Mouse (Mus musculus) embryonic facial prominence, embryonic 10.5 days (tissue): ENCODE data around the gene Olfr558. TPM values are rescaled to one million over a fixed set of nuclear protein-coding genes. Genes with fewer than 3 reads are reported as not detected.

Source experiments
- DNase-seq: peaks from one replicate; pipeline ENCODE4 v3.0.0-alpha.2; 2017; ENCODE audit warnings: low spot score
- H3K27ac ChIP-seq: fragments of 300-500 bp; sonication (generic); replicated peaks from 2 replicates; pipeline ENCODE4 v1.5.1; 2016; ENCODE audit warnings: mild to moderate bottlenecking
- H3K27me3 ChIP-seq: fragments of 300-500 bp; sonication (generic); replicated peaks from 2 replicates; pipeline ENCODE4 v1.6.1; 2016; ENCODE audit warnings: low read depth, mild to moderate bottlenecking; ENCODE audit not compliant: poor library complexity, severe bottlenecking
- H3K36me3 ChIP-seq: fragments of 300-500 bp; sonication (generic); replicated peaks from 2 replicates; pipeline ENCODE4 v1.6.1; 2016; ENCODE audit warnings: mild to moderate bottlenecking, moderate library complexity
- H3K4me1 ChIP-seq: fragments of 300-500 bp; sonication (generic); 2 replicates; pipeline ENCODE4 v1.6.1; 2016
- H3K4me3 ChIP-seq: fragments of 300-500 bp; sonication (generic); 2 replicates; pipeline ENCODE4 v1.5.1; 2016; ENCODE audit warnings: mild to moderate bottlenecking, moderate library complexity
- H3K9me3 ChIP-seq: fragments of 300-500 bp; sonication (generic); 2 replicates; pipeline ENCODE4 v1.6.1; 2016; ENCODE audit warnings: mild to moderate bottlenecking
- WGBS: fragments of 180-500 bp; shearing (Covaris S2); methylation state at CpG from one replicate; pipeline ENCODE4 v1.1.7; 2016; 5-methylcytosine and 5-hydroxymethylcytosine counted together
- polyA plus RNA-seq: library from polyadenylated mRNA; unstranded; fragments of >200 nt; fragmentation: Nextera tagmentation; extraction: Ambion mirVana; gene quantifications from 2 replicates; pipeline ENCODE4 v1.2.1, GENCODE M21; 2016

Olfr558 gene
- 0.09 TPM in 1 of 2 replicates, not detected in the other for polyA plus RNA-seq

DNA sequence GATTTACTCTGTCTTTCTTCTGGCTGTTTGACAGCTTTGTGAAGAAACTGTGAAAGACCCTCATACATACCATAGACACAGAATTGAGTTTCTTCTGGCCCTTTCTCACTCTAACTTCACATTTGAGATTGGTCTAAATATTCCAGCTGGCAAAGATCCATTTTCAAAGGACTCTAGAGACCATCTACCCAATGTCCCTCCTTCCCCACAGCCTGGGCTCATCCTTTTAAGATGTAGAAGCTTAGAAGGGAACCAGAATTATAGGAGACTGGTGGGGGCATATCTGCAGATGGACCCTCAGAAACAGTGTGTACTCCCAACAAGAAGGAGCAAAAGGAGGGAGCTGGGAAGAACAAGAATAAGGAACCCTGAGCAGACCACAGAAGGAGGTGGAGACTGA lies at the start of gene Olfr558:
Gene Olfr558 (plus strand): TSS at position 301 of the 400 bp plus-strand sequence.
- DNase-seq = no peak
- Histone ChIP-seq H3K36me3 (no peaks in the 10 kb centered on the region), H3K27ac (no peak within 1 kb of the TSS), H3K9me3 (no peaks in the 10 kb centered on the region), H3K4me3 (no peak within 1 kb of the TSS), H3K4me1 (no peaks in the 10 kb centered on the region), H3K27me3 (no peaks in the 10 kb centered on the region)

DNA sequence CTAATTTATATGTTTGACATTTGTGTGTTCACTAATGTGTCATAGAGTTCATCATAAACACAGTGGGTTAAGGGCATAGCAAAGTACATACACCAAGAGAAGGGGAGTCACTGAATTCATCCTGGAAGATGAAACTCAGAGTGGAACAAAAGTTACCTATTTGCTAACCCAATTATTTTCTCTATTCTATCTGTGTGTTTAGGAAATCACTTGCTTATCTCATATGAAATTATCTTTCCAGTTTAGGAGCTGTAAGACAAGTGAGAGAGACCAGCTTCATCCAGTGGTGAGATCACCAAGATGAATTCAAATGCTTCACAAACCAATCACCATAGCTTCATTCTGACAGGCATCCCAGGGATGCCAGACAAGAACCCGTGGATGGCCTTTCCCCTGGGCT lies 43.5 kb upstream of the Olfr558 start, which contains the start of gene Olfr555:
Gene Olfr555 (plus strand): TSS at position 301 of the 400 bp plus-strand sequence.
- 84% methylated on average over 1 of the region's 1 CpGs for WGBS

DNA sequence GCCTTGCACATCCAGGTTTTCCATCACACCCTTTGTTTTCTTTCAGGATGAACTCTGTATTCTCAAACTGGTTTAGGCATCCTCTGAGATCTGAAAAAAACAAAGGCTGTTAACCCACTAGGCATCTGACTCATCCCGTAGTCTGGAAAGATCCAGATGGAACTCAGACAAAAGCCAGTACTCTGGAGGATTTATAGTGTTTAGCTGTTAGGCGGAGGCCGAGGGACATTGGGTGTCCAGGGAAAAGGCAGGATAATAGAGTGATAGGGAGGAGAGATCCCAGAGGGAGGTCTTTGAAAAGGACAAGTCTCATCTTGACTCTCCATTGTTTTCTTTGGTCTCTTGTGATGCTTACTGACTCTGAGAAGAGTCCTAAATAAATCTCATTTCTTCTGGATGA lies 37.4 kb upstream of the Olfr558 start, which contains the start of gene Olfr556:
Gene Olfr556 (plus strand): TSS at position 301 of the 400 bp plus-strand sequence.
- Histone ChIP-seq H3K36me3 (no peaks in the 10 kb centered on the region), H3K27me3 (no peaks in the 10 kb centered on the region), H3K27ac (no peak within 1 kb of the TSS), H3K4me3 (no peak within 1 kb of the TSS), H3K4me1 (no peaks in the 10 kb centered on the region), H3K9me3 (no peaks in the 10 kb centered on the region)
- DNase-seq = no peak
- WGBS = 63% methylated on average over 3 of the region's 3 CpGs

More for the DNA sequence above, 43.5 kb upstream of the Olfr558 start, which contains the start of gene Olfr555:
- no peak within 1 kb of the TSS for H3K4me3 ChIP-seq
- H3K27ac ChIP-seq = no peak within 1 kb of the TSS
- DNase-seq = no peak
- no peaks in the 10 kb centered on the region for H3K9me3 ChIP-seq
- no peaks in the 10 kb centered on the region for H3K4me1 ChIP-seq
- H3K27me3 ChIP-seq = no peaks in the 10 kb centered on the region
- H3K36me3 ChIP-seq = no peaks in the 10 kb centered on the region

DNA sequence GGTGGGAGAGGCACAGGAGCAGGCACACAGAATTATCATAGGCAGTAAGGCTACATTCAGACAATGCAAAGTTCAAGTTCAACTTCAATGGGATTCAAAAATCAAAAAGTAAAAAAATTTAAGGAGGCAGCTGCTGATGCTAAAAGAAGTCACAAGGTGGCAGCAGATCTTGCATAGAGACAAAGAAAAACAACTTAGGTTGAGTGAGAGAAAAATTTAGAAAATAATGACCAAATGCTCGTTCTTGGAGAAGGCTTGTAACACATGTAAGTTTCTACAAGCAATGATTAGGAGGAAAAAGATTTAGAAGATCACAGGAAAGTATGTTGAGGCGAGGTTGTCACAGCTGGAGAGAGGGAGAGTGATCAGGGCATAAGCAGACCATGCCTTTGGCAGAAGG lies 36.6 kb upstream of the Olfr558 start:
- no peak overlapping the region for H3K4me3 ChIP-seq
- no peak overlapping the region for H3K27ac ChIP-seq
- no peaks in the 10 kb centered on the region for H3K4me1 ChIP-seq
- H3K36me3 ChIP-seq = no peaks in the 10 kb centered on the region
- no peaks in the 10 kb centered on the region for H3K9me3 ChIP-seq
- DNase-seq = no peak
- no peaks in the 10 kb centered on the region for H3K27me3 ChIP-seq
- 47% methylated on average over 2 of the region's 2 CpGs for WGBS

DNA sequence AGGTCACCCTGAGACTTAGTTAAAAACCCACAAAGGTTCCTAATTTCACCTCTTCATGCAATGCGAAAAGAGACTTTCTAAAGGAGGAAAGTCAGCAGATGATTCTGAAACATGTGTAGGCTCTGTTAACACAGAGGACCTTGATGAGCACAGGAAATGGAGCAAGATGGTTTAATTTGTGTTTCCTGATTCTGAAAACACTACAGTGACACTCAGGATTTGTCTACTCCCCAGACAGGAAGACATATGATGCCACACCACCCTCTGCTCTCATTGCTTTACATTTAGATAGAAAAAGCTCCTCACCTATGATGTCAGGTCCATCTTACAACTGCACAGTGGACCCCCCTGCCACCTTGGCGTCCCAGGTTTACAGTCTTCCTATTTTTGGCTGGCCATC lies 25.8 kb upstream of the Olfr558 start:
- no peak overlapping the region for H3K27ac ChIP-seq
- peaks cover 5% of the 10 kb centered on the region; the same call in 1 of the 2 replicates for H3K36me3 ChIP-seq
- no peak for DNase-seq
- H3K4me3 ChIP-seq = no peak overlapping the region
- no peaks in the 10 kb centered on the region for H3K27me3 ChIP-seq
- WGBS = 88% methylated on average over 2 of the region's 2 CpGs
- no peaks in the 10 kb centered on the region for H3K4me1 ChIP-seq
- H3K9me3 ChIP-seq = no peaks in the 10 kb centered on the region

DNA sequence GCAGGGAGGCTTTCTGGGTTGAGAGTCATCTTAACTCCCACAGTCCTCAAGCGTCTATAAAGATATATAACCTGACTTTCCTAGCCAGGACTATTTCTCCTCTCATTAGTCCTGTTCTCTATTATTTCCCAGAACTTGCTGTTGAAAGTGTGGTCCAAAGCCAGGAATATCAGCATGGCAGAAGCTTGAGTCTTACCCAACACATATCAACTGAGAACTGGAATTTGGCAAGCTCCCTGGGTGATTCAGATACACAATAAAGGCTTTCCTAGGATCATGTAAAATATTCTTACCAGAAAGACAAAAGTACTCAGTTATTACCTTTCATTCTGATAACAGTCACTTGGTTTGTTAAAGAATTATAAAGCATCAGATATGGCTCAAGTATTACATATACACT lies 20.1 kb upstream of the Olfr558 start:
- no peaks in the 10 kb centered on the region for H3K9me3 ChIP-seq
- peaks cover 5% of the 10 kb centered on the region; the same call in 1 of the 2 replicates for H3K36me3 ChIP-seq
- 90% methylated on average over 1 of the region's 1 CpGs for WGBS
- H3K4me3 ChIP-seq = no peak overlapping the region
- no peak overlapping the region for H3K27ac ChIP-seq
- H3K27me3 ChIP-seq = no peaks in the 10 kb centered on the region
- DNase-seq = no peak
- peaks cover 5% of the 10 kb centered on the region; the same call in 1 of the 2 replicates for H3K4me1 ChIP-seq

DNA sequence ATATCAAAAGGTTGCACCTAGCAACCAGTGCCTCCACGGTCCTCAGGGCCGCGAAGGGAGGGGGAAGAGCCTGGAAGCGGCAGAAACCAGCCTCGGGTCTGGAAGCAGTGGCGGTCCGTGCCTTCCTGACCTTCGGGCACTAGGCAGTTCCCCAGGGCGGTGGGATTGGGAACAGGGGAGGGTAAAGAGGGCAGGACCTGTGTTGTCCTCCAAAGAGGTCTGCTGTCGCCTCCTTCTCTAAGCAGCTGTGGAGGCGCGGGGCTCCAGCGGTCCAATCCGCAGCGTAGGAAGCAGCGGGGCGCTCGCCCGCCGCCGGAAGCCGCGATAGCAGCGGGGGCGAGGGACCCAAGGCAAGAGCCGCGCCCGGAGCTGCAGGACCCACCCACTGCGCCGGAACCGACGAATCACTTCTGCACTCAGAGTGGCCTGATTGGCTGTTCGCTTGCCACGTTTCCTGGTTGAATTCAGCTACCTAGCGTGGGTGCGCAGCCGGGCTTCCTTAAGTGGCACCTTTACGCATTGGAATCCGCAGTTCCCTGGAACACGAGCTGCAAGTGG lies 15.0 kb upstream of the Olfr558 start, which contains the start of gene Trim68:
Gene Trim68 (minus strand): TSS at position 384 of the 558 bp plus-strand sequence.
- no peaks in the 10 kb centered on the region for H3K36me3 ChIP-seq
- no peaks in the 10 kb centered on the region for H3K27me3 ChIP-seq
- H3K4me1 ChIP-seq = peaks cover 8% of the 10 kb centered on the region
- H3K9me3 ChIP-seq = no peaks in the 10 kb centered on the region
- peak; percentile 95 for DNase-seq
- peak within 1 kb of the TSS; percentile 72 for H3K4me3 ChIP-seq
- WGBS = under 1% methylated on average over 40 of the region's 40 CpGs
- peak within 1 kb of the TSS; percentile 89 for H3K27ac ChIP-seq

DNA sequence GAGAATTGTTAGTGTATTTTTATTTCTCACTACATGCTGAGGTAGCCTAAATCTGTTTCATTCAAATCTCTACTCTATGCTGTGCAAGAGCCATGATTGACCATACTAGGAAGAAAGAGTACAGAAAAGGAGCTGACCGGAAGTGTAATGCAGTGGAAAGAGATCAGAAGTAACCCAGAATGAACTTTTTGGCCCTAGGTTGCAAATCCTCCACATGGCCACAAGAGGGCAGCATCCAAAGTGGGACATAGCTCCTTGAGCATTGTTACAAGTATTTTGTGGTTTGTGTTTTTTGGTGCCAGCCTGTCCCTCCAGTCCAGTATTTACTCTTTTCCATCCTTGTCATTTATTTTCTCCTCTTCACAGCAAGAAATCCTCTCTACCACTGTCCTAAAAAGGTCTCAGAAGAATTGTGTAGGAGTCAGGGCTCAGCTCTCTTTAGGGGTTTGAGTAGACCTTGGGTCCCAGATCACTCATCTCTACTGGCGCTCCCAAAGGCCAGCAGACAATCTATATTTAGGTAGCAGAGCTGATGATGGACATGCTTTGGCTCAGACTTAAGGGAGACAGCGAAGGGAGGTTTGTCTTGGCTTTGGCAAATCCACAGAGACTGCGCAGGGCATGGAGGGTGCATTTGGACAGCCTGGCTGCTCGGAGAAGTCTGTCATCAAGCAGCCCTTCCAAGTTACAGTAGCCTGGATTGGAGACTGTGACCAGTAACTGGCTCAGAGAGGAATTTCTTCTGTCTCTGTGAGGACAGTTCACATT lies 6.5 kb upstream of the Olfr558 start, which contains the start of gene Olfr557:
Gene Olfr557 (plus strand): TSS at position 553 of the 768 bp plus-strand sequence.
- H3K27me3 ChIP-seq = no peaks in the 10 kb centered on the region
- 79% methylated on average over 5 of the region's 5 CpGs for WGBS
- no peak within 1 kb of the TSS for H3K4me3 ChIP-seq
- no peaks in the 10 kb centered on the region for H3K9me3 ChIP-seq
- peak; percentile 39 for DNase-seq
- no peaks in the 10 kb centered on the region for H3K36me3 ChIP-seq
- H3K4me1 ChIP-seq = no peaks in the 10 kb centered on the region
- H3K27ac ChIP-seq = no peak within 1 kb of the TSS

DNA sequence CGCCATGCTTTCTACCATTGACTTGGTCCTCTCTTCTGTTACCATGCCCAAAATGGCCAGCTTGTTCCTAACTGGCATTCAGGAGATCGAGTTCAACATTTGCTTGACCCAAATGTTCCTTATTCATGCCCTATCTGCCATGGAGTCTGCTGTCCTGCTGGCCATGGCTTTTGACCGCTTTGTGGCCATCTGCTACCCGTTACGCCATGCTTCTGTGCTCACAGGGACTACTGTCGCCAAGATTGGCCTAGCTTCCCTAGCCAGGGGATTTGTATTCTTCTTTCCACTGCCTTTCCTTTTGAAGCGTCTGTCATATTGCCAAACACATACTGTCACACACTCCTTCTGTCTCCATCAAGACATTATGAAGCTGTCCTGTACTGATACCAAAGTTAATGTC lies 3.6 kb upstream of the Olfr558 start:
- Histone ChIP-seq H3K9me3 (no peaks in the 10 kb centered on the region), H3K4me3 (no peak overlapping the region), H3K36me3 (no peaks in the 10 kb centered on the region), H3K4me1 (no peaks in the 10 kb centered on the region), H3K27ac (no peak overlapping the region), H3K27me3 (no peaks in the 10 kb centered on the region)
- WGBS = 89% methylated on average over 7 of the region's 7 CpGs
- no peak for DNase-seq

DNA sequence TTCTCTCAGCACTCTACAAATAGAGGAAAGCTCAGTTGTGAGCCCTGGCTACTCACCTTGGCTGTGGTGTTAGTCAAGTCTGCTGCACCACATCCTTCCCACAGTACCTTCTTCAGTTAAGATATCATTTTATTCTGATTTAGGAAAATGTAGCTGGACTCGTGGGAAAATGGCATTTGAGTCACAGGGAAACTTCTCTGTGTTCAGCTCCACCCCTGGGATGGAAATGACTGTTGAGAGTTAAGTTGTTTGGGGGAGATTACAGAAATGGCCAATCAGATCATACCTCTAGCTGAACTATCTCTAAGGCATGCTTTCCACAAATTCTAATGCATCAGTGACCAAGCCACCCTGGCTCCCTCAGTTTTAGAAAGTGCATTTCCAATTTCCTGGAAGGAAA lies 17.0 kb downstream of the Olfr558 start, which contains the start of gene Olfr33:
Gene Olfr33 (minus strand): TSS at position 101 of the 400 bp plus-strand sequence.
- H3K4me3 ChIP-seq = no peak within 1 kb of the TSS
- no peak for DNase-seq

DNA sequence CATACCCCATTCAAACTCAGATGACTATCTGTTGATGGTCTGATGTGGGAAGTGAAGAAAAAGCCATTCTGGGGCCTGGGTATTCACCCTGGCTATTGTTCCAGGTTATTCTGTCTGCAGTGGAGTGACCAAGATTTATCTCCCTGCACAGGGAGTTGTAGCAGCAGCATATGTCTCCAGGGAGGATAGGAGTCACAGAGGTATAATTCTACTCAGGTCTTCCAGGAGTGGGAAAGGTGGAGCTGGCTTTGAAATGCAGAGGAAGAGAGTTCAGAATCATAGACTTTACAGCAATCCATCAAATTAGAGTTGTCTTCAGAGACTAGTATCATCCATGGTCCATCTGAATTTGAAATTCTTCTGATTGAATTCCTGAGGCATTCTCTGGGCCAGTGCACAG lies 25.4 kb downstream of the Olfr558 start, which contains the start of gene Olfr559:
Gene Olfr559 (minus strand): TSS at position 101 of the 400 bp plus-strand sequence.
- Histone ChIP-seq H3K9me3 (no peaks in the 10 kb centered on the region), H3K4me3 (no peak within 1 kb of the TSS), H3K36me3 (no peaks in the 10 kb centered on the region), H3K27me3 (no peaks in the 10 kb centered on the region), H3K4me1 (no peaks in the 10 kb centered on the region), H3K27ac (no peak within 1 kb of the TSS)
- DNase-seq = no peak

More for the DNA sequence above, 17.0 kb downstream of the Olfr558 start, which contains the start of gene Olfr33:
- H3K36me3 ChIP-seq = no peaks in the 10 kb centered on the region
- H3K4me1 ChIP-seq = no peaks in the 10 kb centered on the region
- H3K27me3 ChIP-seq = no peaks in the 10 kb centered on the region
- H3K9me3 ChIP-seq = no peaks in the 10 kb centered on the region
- WGBS = 64% methylated on average over 1 of the region's 1 CpGs
- no peak within 1 kb of the TSS for H3K27ac ChIP-seq

DNA sequence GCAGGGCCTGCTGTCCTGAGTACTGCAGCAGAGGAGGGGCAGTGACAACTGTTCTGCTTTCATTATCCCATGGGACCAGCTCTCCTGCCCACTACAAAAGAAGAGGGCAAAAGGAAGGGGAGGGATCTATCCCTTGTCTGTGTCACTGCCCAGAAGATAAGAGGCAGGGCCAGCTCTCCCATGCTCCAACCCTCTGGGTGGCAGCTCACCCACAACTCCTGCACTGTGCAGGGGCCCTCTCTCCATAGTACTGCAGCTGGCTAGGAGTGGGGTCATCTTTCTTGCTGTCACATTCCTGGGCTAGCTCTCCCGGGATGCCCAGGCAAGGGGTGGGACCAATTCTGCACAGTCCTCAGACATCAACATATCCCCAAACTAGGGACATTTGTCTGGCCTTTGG lies 31.8 kb downstream of the Olfr558 start:
- WGBS = 63% methylated on average over 1 of the region's 1 CpGs
- no peaks in the 10 kb centered on the region for H3K4me1 ChIP-seq
- H3K4me3 ChIP-seq = no peak overlapping the region
- no peaks in the 10 kb centered on the region for H3K36me3 ChIP-seq
- DNase-seq = no peak
- no peak overlapping the region for H3K27ac ChIP-seq
- no peaks in the 10 kb centered on the region for H3K27me3 ChIP-seq
- H3K9me3 ChIP-seq = no peaks in the 10 kb centered on the region
